Mouse (Mus musculus): Measurements from ENCODE around the gene Cdt1.
A peak's percentile ranks its signal among the peaks of the same experiment; 100 is the strongest.
"Not testable (repeated sequence)": the region's sequence is repeated elsewhere in the genome, so short reads cannot be mapped to it uniquely, and the experiment has no call there.

Cdt1 gene

DNA sequence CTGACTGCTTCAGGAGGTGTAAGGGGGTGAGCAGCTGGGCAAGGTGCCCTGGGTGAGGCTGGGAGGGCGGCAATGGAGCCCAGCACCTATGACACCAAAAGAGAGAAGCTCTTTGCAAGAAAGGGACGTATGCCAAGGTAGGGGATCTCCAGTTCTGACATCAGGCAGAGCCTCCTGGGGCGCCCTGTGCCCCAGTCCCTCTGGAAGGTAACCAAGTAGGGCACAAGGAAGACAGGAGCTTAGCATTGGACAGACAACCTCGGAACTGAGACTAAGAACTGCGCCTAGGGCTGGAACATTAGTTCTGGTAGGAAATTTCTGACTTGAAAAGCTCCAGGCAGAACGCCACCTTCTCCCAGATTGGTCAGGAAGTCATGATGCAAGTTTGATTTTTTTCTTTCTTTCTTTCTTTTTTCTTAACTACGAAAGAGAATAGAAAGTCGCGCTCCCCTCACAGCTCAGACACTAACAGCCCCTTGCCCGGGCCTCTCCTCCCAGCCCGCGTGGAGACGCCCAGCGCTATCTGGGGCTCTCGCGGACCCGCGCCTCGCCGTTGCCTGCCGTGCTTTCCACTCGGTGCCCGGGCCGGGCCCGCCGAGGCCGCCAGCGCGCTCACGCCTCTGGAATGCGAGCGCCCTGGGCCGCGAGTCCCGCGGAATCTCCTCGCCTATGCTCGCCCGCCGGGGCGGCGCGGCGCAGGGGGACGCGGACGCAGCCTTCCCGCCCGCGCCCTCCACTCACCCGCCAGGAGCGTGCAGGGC, 17.4 kb upstream of the Cdt1 start:
- DNase-seq = peak; percentile 64

- DNase-seq = no peak
Observed at GRCm38 (mm10) chr8:122550995-122551264, 16.9 kb upstream of the Cdt1 start.

GRCm38 (mm10) chr8:122551265-122552051, 16.4 kb upstream of the Cdt1 start, which contains the start of gene Piezo1:
Gene Piezo1, minus strand, starts transcription at chr8:122551329.
- peak; percentile 96 for DNase-seq

DNA sequence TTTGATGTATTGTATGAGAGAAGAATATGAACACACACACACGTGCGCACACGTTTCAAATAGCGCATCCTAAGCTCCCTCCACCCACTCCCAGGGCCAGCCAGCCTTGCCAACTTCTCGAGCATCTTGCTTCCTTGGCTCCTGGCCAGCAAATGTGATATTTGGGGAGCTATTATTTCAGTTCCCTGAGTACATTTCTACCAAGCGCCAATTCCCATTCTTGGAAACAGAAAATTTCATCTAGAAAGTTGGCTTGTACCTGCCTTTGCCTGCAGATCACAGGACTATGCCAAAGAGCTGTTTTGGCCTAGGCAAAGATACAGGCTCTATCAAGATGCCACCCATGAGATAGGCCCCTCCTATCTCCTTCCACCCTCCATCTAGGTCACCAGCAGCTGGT, 13.0 kb upstream of the Cdt1 start:
- no peak for DNase-seq

DNA sequence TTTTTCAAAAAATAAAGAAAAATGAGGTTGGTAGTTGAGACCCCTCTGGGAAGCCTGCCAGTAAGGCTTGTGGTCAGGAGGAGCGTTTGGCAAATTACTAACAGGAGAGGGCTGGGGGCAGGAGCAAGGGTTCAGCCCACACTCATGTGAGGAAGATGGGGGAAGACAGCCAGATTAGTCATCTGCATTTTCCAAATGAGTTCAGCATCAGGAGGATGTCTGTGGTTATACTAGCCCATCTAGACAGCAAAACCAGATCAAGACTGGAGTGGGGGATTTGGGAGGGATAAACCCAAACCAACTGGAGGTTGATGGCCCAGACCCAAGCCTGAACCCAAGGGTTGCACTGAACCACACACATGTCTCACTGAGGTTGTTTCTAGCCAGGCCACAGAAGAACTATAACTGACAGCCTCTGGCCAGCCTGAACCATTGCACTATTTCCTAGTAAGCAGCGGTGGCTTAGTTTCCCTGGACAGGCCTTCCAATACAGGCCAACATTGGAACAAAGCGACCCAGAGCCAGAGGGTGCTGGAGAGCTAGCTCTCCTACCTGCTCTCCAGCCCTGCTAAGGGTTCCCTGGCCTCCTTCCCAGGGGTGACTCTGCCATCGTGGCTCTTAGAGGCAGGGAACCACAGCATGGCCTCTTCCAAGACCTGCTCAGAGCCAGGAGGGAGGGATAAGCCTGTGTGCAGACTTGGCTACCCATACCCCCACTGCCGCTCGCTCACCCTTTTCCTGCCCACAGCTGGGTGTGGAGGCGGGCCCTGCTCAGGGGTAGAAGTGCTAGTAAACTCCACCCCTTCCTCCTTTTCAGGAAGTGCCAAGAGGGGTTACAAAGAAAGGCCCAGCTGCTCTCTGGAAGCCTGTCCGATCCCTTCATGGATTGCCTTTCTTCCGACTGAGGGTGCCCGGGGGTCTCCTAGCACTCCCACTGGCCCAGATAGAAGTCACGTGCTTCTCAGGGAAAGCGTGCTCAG, 11.5 kb upstream of the Cdt1 start:
- peak; percentile 85 for DNase-seq

- DNase-seq = no peak
Observed at GRCm38 (mm10) chr8:122557248-122558038, 10.4 kb upstream of the Cdt1 start.

- DNase-seq = peak; percentile 65
Observed at GRCm38 (mm10) chr8:122558671-122559349, 9.0 kb upstream of the Cdt1 start.

DNA sequence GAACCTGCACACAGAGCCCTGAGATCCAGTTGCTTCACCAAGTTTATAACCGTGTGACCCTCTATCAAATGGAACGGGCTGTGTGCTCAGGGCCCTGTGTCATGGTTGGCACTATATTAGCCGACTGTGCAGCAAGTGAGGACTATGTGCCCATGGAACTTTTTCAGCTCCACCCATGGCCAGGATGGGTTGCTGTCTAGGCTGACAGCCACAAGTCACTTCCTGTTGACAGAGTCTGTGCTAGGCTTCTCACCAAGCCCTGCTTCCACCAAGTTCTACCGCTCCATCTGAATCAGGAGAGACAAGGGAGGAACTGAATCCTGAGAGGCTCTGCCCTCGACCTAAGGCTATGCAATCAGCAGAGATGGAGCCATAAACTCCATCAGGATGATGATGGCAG, 6.6 kb upstream of the Cdt1 start:
- DNase-seq = no peak

DNA sequence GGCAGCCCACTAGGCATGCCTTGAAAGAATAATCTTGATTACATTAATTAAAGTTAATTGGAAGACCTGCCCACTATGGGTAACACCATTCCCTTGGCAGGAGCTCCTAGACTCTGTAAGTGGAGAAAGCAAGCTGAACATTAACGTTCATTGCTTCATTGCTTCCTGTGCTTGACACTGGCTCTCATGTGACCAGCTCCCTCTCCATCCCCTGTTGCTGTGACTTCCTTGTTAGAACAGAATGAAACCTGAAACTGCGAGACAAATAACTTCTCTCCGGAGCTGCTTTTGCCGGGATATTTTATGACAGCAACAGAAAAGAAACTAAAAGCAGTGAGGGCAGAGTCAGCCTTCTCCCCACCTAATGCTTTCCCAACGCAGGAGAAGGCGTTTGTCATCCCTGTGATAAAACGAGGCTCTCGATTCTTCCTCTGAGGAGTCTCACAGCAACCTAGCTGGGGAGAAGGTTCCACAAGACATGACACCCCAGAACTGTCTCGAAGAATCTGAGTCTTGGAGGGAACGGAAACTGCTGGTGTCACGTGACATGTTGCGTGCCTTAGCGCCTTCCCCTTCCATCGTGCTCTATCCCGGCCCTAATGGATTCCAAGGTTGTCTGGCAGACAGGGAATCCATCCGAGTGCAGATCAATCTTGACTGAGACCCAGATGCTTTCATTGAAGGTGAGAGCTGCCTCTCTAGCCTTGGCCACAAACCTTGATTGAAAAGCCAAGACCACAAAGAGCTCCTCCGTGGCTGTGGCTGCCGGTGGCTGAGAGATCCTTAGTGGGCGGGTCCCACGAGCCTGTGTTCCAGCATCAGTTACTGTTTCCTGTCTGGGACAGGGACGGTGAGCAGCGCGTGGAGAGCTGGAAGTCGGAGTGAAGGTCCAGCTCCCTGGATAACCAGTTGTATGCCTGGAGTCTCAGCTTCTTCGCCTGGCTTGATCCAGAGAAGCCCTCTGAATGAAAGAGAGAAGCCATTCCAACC, 3.2 kb upstream of the Cdt1 start:
- DNase-seq = no peak

- no peak for DNase-seq
Observed at GRCm38 (mm10) chr8:122566766-122567165, 1.0 kb upstream of the Cdt1 start.

DNA sequence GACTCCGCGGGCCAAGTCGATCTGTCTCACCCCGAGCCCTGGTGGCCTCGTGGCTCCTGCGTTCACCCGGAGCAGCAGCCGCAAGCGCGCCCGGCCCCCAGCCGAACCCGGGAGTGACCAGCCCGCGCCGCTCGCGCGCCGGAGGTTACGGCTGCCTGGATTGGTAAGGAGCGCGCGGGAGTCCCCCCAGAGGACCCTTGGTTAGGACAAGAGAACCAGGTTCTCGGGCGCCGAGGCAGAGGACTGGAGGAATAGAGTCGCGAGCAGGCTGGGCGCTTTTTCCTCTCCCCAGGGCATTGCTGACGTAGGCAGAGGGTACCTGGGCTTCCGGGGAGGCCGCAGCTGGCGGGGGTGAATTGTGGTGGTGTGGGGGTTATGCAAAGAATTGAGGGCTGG, 292 bp downstream of the Cdt1 start:
- no peak for DNase-seq

DNA sequence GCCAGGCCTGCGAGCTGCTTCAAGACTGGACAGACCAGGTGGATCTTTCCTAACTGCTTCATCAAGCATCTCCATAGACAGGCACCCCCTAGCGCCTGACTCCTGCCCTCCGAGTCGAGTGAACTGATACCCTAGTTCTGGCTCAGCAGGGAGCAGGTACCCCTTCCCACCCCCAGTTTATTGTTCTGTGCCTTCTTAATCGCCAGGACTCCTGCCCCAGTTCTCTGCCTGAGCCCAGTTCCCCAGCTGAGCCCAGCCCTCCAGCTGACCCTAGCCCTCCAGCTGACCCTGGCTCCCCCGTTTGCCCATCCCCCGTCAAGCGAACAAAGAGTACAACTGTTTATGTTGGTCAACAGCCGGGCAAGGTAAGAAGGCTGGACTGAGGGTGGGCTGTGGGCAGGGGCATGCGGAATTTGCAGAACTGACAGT, 1.1 kb downstream of the Cdt1 start:
- no peak for DNase-seq

DNA sequence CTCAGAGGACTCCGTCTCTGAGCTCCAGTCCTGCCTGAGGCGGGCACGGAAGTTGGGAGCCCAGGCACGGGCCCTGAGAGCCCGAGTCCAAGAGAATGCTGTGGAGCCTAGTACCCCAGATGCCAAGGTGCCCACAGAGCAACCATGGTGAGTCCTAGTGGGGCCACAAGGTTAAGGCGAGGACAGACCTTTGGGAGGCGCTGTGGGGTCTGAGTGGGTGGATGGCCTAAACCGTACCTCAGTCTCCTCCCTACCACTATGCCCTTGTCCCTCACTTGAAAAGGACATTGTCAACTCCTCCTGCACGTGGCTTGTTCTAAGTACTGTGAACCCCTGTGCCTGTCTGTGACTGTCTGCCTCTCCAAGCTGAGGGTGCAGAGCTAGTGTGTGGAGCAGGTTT, 1.5 kb downstream of the Cdt1 start:
- no peak for DNase-seq

DNA sequence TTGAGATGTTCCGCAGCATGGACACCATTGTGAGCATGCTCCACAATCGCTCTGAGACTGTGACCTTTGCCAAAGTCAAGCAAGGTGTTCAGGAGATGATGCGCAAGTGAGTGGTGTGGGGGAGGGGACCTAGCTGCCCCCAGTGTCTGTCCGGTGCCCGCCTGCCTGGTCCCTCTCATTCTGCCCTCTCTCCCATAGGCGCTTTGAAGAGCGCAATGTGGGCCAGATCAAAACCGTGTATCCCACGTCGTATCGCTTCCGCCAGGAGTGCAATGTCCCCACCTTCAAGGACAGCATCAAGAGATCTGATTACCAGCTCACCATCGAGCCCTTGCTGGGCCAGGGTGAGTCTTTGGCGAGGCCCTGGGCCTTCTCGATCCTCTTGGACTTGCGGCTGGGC, 2.2 kb downstream of the Cdt1 start:
- no peak for DNase-seq

- no peak for DNase-seq
Observed at GRCm38 (mm10) chr8:122571153-122571552, 3.3 kb downstream of the Cdt1 start.

GRCm38 (mm10) chr8:122571750-122572267, 4.0 kb downstream of the Cdt1 start:
- DNase-seq = no peak

GRCm38 (mm10) chr8:122572751-122573150, 4.9 kb downstream of the Cdt1 start:
- DNase-seq = no peak

DNA sequence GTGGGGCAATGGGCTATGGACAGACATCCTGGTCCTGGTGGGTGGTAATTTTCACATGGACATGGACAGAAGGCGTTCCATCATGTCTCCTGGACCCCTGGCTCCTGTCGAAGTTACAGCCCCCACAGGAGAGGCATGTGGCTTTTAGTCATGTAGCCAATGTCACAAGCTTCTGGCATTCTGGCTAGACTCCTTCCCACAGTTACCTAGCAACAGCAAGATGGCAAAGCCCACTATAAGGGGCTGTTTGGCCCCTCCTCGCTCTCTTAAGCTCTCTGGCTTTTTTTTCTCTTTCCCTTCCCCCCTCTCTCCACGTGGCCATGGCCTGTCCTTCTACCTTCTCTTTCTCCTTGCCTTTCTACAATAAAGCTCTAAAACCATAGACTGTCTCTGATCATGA, 5.4 kb downstream of the Cdt1 start:
- not testable (repeated sequence) for DNase-seq

- DNase-seq = no peak
Observed at GRCm38 (mm10) chr8:122573577-122573976, 5.8 kb downstream of the Cdt1 start.

DNA sequence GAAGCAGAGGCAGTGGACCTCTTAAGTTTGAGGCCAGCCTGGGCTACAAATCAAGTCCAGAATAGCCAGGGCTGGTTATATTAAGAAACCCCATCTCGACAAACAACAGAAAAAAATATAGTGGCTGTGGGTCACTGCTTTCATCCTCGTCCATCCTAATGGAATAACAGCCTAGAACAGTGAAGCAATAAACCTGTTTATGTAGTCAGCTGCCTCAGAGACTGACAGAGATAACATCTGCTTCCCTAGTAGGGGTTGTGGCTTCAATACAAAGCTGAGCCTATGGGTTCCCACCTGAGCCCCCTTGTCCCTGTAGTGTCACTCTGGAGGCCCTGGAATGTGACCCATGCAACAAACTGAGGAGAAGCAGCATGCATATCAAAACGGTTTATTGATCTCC, 6.4 kb downstream of the Cdt1 start:
- no peak for DNase-seq

All from lung, postnatal 36 days (tissue).